Mouse (Mus musculus): ENCODE measurements at regions not wholly inside any gene's neighbourhood (a gene's known extent, or its start where the extent isn't known, plus 50 kb on each side); places are given as distances from the start of the nearest gene placed in this dataset.

DNA sequence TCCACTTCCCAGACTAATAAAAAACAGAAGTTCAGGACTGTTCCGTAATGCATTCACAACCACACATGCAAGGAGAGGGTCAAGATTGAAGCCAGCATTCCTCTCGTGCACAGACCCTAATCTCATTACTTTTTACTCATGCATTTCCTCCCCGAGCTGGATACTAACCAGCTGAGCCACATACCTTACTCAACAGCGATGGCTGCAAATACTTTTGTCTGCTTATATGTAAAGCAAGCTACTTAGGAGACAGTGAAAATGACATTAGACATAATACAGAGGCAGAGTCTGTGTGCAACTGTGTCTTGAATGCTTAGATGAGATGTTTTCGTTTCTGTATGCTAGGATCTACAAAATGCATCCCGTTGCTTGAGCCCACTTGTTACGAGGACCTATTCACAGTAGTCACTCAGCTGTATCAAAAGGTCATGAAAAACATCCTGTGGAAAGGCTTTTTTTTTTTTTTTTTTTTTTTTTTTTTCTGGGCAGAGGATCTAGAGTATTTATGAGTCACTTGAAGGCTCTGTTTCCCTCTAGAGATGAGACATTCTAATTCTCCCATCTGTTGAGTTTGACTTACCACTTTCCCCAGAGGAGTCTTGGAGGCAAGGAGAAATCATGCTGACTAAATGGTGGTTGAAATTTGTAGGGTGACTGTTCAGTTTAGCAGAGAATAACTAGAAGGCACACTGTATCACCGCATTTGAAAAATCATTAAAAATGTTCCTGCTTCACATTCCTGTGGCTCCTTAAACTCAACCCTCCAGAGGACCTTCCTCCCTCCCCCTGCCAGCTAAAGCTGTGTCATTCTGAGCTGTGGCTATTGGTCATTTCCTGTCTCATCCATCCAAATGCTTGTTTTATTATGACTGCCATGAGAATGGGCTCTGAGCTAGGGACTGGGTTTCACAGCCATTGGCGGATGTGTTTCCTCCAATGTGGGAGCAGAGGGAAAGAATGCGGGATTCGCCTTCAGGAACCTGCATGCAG lies 1364.1 kb upstream of the A1bg start:
- DNase-seq (ENCODE audit: low spot score in 2 of 2) = no peak

DNA sequence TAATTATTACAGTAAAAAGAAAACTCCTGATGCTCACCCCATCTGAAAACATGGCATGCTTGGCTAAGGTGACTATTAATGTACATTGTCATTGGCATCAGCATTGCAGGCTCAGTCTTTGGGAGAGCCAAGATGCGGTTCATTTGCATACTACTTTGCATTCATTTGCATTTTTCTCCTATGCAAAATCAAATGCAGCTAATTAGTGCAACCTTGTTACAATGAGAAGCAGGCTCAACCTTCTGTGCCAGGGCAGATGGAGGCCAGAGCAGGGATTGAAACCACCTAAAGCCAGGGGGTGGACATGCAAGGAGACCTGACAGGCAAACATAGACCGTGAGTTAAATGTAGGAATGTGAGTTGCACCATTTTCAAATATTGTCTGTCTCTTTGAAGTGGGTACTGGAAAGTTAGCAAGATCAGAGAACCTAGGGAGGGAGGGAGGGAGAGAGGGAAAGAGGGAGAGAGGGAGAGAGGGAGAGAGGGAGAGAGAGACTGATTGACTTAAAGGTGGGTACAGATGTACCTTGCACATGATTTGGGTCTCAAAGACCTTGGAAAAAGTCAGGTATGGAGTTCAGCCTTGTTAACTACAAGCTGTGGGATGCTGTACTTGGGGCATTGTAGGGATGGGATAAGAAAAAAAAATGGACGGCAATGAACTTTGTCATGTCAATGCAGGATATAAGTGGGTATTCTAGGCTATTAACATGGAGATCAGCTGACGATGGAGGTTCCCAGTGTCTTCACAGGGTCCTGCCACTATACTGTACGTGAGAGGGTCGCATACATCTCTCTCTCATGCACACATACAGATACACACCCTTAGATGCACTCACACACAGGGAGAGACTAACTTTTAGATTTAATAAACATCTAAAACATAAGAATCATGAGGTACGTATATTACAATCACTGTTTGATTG lies 1362.1 kb upstream of the A1bg start:
- DNase-seq (ENCODE audit: low spot score in 2 of 2) = no peak

DNA sequence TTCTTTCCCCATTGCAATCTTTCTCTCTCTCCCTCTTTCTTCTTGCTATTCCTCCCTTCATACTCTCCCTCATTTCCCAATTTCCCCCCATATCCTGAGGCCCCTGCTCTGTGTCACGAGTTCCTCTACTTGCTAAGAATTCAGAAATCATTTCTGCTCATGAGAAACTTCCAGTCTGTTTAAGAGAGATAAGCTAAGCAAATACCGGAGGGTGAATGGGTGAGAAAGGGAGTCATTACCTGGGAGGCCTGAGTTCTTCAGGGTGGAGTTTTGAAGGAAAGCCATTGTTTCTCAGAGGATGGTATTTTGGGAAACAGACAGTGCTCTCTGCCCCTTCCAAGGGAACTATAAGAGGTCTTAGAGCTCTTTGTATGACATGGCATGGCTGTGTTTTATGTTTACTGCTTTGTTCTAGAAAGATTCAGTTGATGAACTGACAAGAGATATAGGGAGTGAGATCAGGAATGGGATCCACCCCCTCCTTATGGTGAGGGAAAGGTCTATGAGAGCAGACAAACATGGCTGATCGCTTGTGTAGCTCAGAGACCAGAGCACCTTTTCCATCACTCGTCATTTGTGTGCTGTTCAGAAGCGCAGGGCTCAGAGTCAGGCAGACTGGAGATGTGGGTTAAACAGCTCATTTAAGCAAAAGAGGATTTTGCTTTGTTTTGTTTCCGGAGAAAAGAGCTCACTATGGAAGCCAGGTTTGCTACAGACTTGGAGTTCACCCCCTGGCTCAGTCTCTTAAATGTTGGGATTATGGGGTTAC lies 1361.0 kb upstream of the A1bg start:
- no peak for DNase-seq (ENCODE audit: low spot score in 2 of 2)

DNA sequence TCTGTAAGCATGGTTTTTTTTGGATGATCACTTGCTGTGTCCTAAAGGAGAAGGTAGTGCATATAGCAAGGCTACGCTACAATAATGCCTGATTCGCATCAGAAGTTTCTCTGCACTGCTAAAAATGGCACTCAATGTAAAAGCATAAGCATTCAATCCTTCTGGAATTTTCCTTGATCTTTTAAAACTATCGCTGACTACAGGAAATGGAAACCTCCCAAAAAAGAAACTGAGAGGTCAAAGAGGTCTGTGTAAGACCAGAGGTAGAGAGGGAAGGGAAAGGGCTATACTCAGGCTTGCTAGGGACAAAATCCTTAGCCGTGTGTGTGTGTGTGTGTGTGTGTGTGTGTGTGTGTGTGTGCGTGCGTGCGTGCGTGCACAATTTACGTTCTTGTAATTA lies 1359.8 kb upstream of the A1bg start:
- DNase-seq (ENCODE audit: low spot score in 2 of 2) = no peak

DNA sequence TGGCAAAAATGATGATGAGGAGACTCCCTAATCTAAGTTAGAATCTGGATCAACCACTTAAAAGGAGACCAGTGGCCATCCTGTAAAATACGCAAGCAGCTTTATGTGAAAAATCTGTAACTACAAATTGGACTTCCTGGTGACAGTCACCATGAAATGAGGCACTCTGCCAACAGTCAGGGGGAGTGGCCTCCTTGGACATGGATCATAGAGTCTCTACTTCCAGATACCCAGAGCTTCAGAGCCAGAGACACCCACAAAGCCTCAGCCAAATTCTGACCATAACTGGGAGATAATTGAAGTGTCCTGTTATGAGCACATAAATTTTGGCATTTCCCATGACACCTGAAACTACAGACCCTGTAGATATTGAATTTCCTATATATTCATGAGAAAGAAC lies 1359.3 kb upstream of the A1bg start:
- DNase-seq (ENCODE audit: low spot score in 2 of 2) = no peak

DNA sequence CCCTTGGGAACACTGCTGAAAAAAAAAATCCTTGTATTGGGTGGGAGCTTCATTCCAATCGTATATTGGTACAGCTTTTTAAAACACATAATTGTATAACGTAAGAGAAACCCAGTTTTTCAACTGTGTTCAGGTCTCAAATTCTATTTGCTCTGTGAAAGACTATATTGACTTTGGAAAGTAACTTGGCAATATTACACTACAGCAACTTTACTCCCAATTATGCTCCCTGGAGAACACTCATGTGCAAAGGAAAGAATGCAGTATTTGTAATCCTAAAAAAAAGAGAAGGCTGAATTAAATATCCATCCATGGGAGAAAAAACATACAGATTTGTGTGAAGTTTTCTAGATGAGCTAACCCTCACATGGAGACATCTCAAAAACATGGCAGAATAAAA lies 1356.7 kb upstream of the A1bg start:
- no peak for DNase-seq (ENCODE audit: low spot score in 2 of 2)

DNA sequence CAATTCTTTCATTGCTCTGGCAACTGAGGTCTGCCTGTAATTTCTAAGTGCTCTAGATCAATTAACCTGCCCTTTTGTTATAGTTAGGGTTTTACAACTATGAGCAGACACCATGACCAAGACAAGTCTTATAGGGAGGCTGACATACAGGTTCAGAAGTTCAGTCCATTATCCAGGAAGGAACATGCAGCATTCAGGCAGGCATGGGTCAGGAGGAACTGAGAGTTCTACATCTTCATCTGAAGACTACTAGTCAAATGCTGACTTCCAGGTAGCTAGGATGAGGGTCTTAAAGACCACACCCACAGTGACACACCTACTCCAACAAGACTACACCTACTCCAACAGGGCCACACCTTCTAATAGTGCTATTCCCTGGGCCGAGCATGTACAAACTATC lies 1352.0 kb upstream of the A1bg start:
- no peak for DNase-seq (ENCODE audit: low spot score in 2 of 2)

DNA sequence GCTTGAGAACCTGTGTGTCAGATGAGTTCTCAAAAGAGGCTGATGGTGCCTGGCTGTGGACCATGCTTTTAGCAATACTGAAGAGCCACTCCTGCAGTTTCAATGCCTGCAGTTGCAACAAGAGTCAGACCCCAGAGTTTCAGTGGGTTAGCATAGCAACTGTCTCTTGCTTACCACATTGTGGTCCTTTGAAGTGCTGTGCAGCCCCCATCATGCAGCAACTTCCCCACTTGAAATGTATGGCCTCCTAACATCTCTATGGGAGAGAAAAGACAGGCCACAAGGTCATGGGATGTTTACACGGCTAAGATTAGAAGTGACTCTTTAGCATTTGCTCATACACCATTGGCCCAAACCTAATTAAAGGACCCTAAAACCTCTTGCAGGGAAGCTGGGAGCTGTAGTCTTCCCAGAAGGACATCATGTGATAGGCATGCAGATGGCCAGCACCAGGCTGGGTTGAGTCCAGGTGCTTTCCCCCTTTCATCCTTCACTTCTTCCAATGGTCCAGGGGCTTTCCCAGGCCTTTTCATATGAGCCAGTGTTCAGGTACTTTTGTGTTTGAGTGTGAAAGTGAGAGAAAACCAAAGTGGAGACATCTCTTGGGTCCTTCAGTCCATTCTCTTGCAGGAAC lies 1351.2 kb upstream of the A1bg start:
- DNase-seq (ENCODE audit: low spot score in 2 of 2) = no peak

DNA sequence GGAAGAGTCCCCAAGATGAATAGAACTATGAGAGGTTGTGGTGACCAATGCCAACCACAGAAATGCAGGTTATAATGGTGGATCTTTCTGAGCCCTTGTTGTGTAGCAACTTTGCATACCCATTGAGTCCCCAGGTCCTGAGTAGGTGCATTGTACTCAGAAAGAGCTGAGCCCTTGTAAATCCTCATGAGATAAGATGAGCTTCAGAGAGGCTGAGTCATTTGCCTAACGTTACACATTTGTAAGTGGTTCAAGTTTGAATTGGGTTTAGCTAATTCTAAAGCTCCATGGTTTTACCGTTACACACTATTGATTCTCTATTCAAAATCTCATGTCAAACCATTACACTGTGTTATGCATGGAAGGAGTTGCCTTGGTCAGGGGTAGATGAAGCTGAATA lies 1349.9 kb upstream of the A1bg start:
- DNase-seq (ENCODE audit: low spot score in 2 of 2) = no peak

DNA sequence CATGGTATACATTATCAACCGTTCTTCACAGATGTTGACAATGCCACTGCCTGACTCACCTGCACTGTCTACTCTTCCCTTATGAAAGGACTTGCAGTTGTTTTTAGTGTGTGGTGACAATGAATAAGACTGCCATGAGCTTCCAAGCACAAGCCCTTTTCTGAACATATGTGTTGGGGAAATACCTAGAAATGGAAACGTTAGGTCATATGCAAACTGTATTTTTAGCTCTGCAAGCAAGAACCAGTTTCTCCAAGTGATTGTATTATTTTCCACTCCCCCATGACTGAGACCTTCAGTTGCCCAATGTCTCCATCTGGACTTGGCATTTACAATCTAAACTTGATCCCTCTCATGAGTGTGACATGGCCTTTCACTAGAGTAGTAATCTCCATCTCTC lies 1348.6 kb upstream of the A1bg start:
- DNase-seq (ENCODE audit: low spot score in 2 of 2) = no peak

DNA sequence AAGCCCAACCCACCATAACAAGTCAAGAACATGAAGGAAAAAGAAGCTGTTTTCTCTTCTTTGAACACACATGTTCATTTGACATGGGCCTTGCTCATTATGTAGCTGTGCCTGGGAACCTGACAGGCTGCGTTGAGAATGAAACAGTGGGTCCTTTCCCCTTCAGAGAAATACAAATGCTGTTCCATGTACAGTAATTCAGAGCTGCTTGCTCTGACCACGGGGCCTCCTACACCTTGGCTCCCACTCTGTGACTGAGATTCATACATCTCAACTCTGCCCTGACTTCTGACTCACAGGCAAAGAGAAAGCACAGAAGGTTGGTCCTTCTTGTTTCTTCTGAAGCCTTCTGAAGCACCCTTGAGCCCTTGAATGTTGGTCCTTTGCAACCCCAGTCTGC lies 1345.4 kb upstream of the A1bg start:
- DNase-seq (ENCODE audit: low spot score in 2 of 2) = no peak

DNA sequence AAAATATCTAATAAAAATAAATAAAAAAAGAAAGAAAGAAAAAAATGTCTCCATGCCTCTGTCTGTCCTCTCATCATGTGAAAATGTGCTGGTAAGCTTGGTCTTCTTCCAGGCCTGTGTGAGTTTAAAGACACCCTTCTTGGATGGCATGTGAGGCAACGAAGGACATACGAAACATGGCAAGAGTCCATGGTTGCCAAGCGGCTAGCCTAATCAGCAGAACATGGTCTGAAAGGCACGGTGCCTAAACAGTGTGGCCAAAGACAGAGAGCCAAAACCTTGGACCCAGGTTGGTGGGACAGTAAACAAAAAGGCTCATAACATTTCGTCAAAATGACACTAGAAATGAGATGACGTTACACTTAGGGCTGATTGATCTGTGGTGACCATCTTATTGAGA lies 1344.7 kb upstream of the A1bg start:
- no peak for DNase-seq (ENCODE audit: low spot score in 2 of 2)

DNA sequence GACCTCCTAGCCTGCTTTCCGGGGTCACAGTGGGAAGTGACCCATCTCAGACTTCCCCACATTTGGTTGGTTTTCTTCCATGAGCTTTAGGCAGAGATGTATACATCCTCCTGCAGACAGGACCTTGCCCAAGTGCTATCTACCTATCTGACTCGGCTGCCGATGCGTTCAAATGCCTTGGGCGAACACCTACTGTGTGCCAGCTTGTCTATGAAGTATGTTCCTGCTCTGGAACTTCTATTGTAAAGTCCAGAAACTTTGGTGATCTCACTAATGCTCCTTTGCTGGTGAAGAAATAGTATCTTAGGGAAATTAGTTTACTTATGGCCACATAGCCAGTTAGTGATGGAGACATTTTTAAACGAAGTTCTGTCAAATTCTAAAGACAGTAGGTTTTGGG lies 1343.2 kb upstream of the A1bg start:
- no peak for DNase-seq (ENCODE audit: low spot score in 2 of 2)

DNA sequence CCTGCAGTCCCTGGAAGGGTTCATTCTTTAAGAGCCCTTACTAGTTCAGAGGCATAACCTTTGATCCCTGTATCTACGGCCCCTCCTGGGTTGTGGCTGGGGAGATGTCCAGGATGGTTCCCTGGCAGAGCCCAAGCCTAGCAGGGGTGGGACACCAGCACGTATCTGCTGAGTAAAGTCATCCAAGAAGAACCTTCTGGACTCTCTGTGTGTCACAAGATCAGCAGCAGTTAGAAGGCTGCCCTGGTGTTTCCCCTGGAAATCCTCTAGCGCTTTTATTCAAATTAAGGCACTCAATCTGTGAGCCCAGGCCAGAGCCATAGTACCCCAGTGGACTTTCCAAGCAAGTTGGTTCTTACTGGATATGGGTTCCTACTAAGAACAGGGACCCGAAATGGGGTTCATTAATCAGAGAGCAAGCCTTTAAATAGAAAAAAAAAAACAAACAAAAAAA lies 1342.7 kb upstream of the A1bg start:
- no peak for DNase-seq (ENCODE audit: low spot score in 2 of 2)

DNA sequence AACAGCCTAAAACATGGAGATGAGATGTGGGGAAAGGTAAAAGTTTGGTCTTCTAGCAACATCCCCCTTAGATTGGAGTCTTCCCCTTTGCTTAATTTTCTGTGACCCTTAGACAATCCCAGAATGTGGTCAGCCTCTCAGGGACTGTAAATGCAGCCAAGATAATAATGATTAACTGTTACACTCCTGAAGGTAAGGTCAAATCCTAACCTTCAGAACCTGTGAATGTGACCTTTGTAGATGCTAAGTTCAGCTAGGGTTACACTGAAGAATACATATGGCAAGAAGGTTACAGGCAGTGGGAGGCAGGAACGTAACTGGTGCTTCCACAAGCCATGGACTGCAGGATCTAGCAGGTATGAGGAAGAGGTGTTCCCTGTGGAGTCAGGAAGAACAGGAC lies 1342.2 kb upstream of the A1bg start:
- no peak for DNase-seq (ENCODE audit: low spot score in 2 of 2)

DNA sequence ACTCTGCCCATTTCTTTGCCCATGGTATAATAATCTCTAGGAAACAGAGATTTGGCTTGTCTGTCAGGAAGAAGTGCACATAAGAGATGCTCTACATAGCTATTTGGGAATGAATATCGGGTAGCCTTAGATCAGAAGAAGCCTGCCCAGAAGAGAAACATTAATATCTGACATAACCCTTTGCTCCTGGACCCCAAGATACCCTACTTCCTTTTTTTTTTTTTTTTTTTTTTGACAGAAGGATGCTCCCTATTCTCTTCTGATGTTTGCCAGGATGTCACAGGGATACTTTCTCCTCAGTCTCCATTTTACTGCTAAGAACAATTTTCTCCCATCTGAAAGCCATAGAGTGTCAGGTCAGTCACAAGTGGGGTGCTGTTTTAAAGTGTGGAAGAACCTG lies 1341.4 kb upstream of the A1bg start:
- no peak for DNase-seq (ENCODE audit: low spot score in 2 of 2)

DNA sequence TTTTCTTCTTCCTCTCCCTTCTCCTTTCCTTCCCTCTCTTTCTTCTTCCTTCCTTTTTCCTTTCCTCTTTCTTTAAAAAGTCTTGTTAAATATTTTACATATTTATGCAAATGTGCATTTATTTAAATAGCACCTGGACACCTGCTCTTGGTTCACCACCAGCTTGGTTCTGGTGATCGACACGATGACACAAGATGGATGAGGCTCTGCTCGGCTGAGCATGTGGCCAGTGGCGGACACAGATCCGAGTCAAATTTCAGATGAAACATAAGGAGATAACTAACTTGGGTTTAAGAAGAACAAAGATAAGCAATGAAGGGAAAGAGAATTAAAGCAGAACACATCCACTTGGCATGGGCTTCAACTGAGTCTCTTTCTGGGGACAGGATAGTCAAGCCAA lies 1339.7 kb upstream of the A1bg start:
- DNase-seq (ENCODE audit: low spot score in 2 of 2) = no peak

DNA sequence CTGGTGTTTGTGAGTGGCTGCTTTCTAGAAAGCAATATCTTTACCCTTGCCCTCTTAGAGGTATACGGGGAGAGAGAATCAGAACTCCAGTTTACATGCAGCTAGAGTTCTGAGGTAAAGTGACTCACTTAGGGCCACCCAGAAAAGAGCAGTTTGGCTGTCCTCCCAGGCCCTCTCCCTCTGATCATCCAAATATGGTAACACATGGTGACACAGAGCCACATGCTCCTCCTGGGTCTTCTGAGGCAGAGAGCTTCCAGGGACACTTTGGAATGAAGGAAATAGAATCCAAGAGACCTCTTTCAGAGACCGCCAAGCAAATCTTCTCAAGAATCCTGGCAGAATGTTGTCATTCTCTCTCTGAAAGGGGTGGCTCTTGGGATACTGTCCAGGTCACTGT lies 1338.7 kb upstream of the A1bg start:
- DNase-seq (ENCODE audit: low spot score in 2 of 2) = no peak

DNA sequence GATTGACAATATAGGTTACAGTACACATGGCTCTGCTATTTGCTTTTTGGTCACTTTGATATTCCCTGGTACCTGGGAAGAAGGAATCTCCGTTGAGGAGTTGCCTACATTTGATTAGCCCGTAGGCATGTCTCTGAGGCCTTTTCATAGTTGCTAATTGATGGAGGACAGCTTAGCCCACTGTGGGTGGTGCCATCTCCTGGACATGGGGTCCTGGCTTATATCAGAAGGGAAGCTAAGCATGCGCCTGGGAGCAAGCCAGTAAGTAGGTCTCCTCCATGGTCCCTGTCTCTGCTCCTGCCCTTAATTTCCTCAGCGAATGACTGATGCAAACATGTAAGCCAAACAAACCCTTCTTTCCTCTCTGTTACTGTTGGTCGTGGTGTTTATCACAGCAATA lies 1335.8 kb upstream of the A1bg start:
- DNase-seq (ENCODE audit: low spot score in 2 of 2) = no peak

DNA sequence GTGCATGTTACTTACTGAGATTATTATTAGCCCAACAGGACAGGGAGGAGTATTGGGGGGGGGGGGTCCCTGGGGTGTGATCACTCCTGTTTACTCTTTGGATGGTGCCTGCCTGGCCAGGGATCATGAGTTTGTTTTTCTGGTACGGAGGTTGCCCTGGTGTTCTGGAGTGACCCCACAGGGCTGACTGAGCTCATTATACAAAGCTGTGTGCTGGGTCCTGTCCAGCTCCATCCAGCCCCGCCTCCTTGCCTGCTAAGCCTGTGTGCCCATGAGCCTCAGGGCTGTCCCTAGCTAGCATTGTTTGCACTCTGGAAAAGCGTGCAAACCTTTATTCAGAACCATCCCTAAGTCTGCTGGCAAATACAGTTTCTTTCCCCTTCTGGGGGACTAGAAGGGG lies 1335.1 kb upstream of the A1bg start:
- DNase-seq (ENCODE audit: low spot score in 2 of 2) = no peak

DNA sequence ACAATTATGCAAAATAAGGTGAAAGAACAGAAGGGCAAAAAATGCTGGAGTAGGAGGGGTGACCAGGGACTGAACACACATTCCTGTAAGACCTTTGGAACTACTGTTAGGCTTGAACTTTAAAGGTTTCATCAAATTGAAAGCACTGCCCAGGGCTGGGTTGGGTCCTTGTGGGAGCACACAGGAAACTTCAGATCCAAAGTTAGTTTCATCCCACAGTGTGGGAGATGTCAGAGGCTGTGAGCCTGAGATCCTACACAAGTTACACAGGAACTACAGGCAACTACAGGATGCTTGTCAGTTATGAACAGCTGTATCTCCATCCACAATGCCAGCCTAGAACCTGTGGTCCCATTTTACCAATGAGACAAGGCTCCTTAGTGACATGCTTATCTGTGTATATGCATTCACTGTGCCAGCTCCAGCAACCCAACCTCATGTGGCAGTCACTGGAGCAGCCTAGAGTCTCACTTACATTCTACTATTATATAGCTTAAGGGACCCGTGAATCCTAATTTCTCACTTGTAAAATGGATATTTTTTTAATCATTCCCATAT lies 1334.4 kb upstream of the A1bg start:
- DNase-seq (ENCODE audit: low spot score in 2 of 2) = no peak
